Mouse (Mus musculus): ENCODE measurements around the gene Snapc3. TPM values are rescaled to one million over a fixed set of nuclear protein-coding genes. Genes with fewer than 3 reads are reported as not detected.

The Snapc3 gene
- total RNA-seq (2021) = 10 to 100 TPM; 37.0 to 39.7 TPM
- long read RNA-seq, experiment 1, transcript Snapc3-201 (9 exons, 1,405 nt) = major isoform, 15 of 19 reads
- long read RNA-seq, experiment 1, partial matches to known transcripts = 0 of 19 reads
- long read RNA-seq, experiment 1, other reads (novel, unspliced or antisense) = 3 of 19 reads
- long read RNA-seq, experiment 2, transcript Snapc3-201 (9 exons, 1,405 nt) = major isoform, 21 of 30 reads
- long read RNA-seq, experiment 2, partial matches to known transcripts = 1 of 30 reads
- long read RNA-seq, experiment 2, other reads (novel, unspliced or antisense) = 2 of 30 reads

GRCm38 (mm10) chr4:83417160-83417819, at the start of gene Snapc3:
Snapc3 (plus strand) TSS chr4:83417724.
- H3K4me3 ChIP-seq = peak within 1 kb of the TSS; percentile 90
- H3K27ac ChIP-seq = peak within 1 kb of the TSS; percentile 95
- DNase-seq (ENCODE audit: low spot score in 2 of 2) = peak; percentile 97 to 98
- TF ChIP-seq CTCF (conservative IDR thresholded peaks at IDR 0.05) = peak; percentile 23; the same call in 1 of the 2 replicates

- DNase-seq (ENCODE audit: low spot score in 2 of 2) = no peak
- H3K4me3 ChIP-seq = no peak overlapping the region
- TF ChIP-seq CTCF (conservative IDR thresholded peaks at IDR 0.05) = no peak
- no peak overlapping the region for H3K27ac ChIP-seq
Measured at GRCm38 (mm10) chr4:83373381-83373780, 44.1 kb upstream of the Snapc3 start.

GRCm38 (mm10) chr4:83375650-83376049, 41.9 kb upstream of the Snapc3 start:
- DNase-seq (ENCODE audit: low spot score in 2 of 2) = no peak
- Histone ChIP-seq H3K27ac (no peak overlapping the region), H3K4me3 (no peak overlapping the region)
- no peak for TF ChIP-seq CTCF (conservative IDR thresholded peaks at IDR 0.05)

- no peak for TF ChIP-seq CTCF (conservative IDR thresholded peaks at IDR 0.05)
- Histone ChIP-seq H3K4me3 (no peak overlapping the region), H3K27ac (no peak overlapping the region)
- DNase-seq (ENCODE audit: low spot score in 2 of 2) = no peak
Measured at GRCm38 (mm10) chr4:83376461-83377015, 41.0 kb upstream of the Snapc3 start.

- H3K27ac ChIP-seq = no peak overlapping the region
- no peak for DNase-seq (ENCODE audit: low spot score in 2 of 2)
- TF ChIP-seq CTCF (conservative IDR thresholded peaks at IDR 0.05) = no peak
Measured at GRCm38 (mm10) chr4:83379036-83379435, 38.5 kb upstream of the Snapc3 start.

GRCm38 (mm10) chr4:83379746-83380145, 37.8 kb upstream of the Snapc3 start:
- Histone ChIP-seq H3K4me3 (no peak overlapping the region), H3K27ac (no peak overlapping the region)
- no peak for TF ChIP-seq CTCF (conservative IDR thresholded peaks at IDR 0.05)
- no peak for DNase-seq (ENCODE audit: low spot score in 2 of 2)

More at GRCm38 (mm10) chr4:83379036-83379435, 38.5 kb upstream of the Snapc3 start:
- no peak overlapping the region for H3K4me3 ChIP-seq

- peak in 1 of 2 experiments; percentile 20 for DNase-seq (ENCODE audit: low spot score in 2 of 2)
- no peak for TF ChIP-seq CTCF (conservative IDR thresholded peaks at IDR 0.05)
- Histone ChIP-seq H3K4me3 (no peak overlapping the region), H3K27ac (no peak overlapping the region)
Measured at GRCm38 (mm10) chr4:83380266-83380665, 37.3 kb upstream of the Snapc3 start.

GRCm38 (mm10) chr4:83383899-83384490, 33.5 kb upstream of the Snapc3 start:
- TF ChIP-seq CTCF (conservative IDR thresholded peaks at IDR 0.05) = peak; percentile 75
- Histone ChIP-seq H3K27ac (no peak overlapping the region), H3K4me3 (no peak overlapping the region)
- peak in 1 of 2 experiments; percentile 17 for DNase-seq (ENCODE audit: low spot score in 2 of 2)

GRCm38 (mm10) chr4:83385091-83385490, 32.4 kb upstream of the Snapc3 start:
- no peak for TF ChIP-seq CTCF (conservative IDR thresholded peaks at IDR 0.05)
- DNase-seq (ENCODE audit: low spot score in 2 of 2) = no peak
- Histone ChIP-seq H3K27ac (no peak overlapping the region), H3K4me3 (no peak overlapping the region)

GRCm38 (mm10) chr4:83390551-83390950, 27.0 kb upstream of the Snapc3 start:
- no peak for TF ChIP-seq CTCF (conservative IDR thresholded peaks at IDR 0.05)
- Histone ChIP-seq H3K27ac (no peak overlapping the region), H3K4me3 (no peak overlapping the region)
- no peak for DNase-seq (ENCODE audit: low spot score in 2 of 2)

GRCm38 (mm10) chr4:83391956-83392355, 25.6 kb upstream of the Snapc3 start:
- no peak for DNase-seq (ENCODE audit: low spot score in 2 of 2)
- no peak for TF ChIP-seq CTCF (conservative IDR thresholded peaks at IDR 0.05)
- Histone ChIP-seq H3K27ac (no peak overlapping the region), H3K4me3 (no peak overlapping the region)

- TF ChIP-seq CTCF (conservative IDR thresholded peaks at IDR 0.05) = no peak
- no peak overlapping the region for H3K27ac ChIP-seq
- DNase-seq (ENCODE audit: low spot score in 2 of 2) = no peak
- H3K4me3 ChIP-seq = no peak overlapping the region
Measured at GRCm38 (mm10) chr4:83393733-83394132, 23.8 kb upstream of the Snapc3 start.

- no peak for TF ChIP-seq CTCF (conservative IDR thresholded peaks at IDR 0.05)
- Histone ChIP-seq H3K27ac (no peak overlapping the region; the same call in 1 of the 2 replicates), H3K4me3 (no peak overlapping the region)
- DNase-seq (ENCODE audit: low spot score in 2 of 2) = no peak
Measured at GRCm38 (mm10) chr4:83396346-83396745, 21.2 kb upstream of the Snapc3 start.

All from layer of hippocampus, adult 2 months (tissue).